Mouse (Mus musculus): ENCODE results near the gene Slc7a5. TPM values are rescaled to one million over a fixed set of nuclear protein-coding genes. Genes with fewer than 3 reads are reported as not detected.

Gene Slc7a5
- polyA plus RNA-seq, 1 experiment from 2014 or later: 19.8 TPM

GRCm38 (mm10) chr8:121931571-121931970, 24.1 kb upstream of the Slc7a5 start:
- no peak overlapping the region for H3K4me2 ChIP-seq (ENCODE audit: low read depth, low read length)
- H3K27me3 ChIP-seq (ENCODE audit: control insufficient read depth, insufficient read depth, low read length): no peaks in the 10 kb centered on the region
- peaks cover 6% of the 10 kb centered on the region; the same call in 1 of the 2 replicates for H3K4me1 ChIP-seq (ENCODE audit: control insufficient read depth, insufficient read depth, low read length)
- no peak overlapping the region for H3K9ac ChIP-seq (ENCODE audit: low read length)
- no peak overlapping the region for H3K4me3 ChIP-seq (replicated peaks; ENCODE audit: low read length)
- ATAC-seq (ENCODE audit: insufficient read depth, low FRiP score): no peak
- H3K36me3 ChIP-seq (ENCODE audit: control insufficient read depth, insufficient read depth, low read length): no peaks in the 10 kb centered on the region
- no peaks in the 10 kb centered on the region for H3K9me3 ChIP-seq (replicated peaks; ENCODE audit: control insufficient read depth, low read length)
- WGBS: 79% methylated on average over 7 of the region's 7 CpGs
- no peak overlapping the region for H3K27ac ChIP-seq (ENCODE audit: low read length)

DNA sequence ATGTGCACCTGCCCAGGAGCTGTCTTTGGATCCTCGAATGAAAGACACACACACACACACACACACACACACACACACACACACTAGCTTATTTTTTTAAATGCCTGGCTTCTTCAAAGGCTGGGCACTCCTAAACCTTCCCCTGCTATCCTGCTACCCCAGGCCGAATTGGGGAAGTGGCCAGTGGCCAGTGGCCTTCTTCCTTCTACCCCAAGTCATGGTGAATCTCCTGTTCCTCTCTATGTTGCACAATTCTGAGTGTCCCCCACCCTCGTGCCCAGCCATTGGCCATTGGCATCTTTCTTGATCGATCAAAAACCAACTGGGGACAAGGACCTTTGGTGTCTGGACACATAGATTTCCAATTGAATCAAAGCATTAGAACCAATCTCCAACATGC, 22.6 kb upstream of the Slc7a5 start:
- Histone ChIP-seq H3K9ac (ENCODE audit: low read length) (no peak overlapping the region), H3K27ac (ENCODE audit: low read length) (no peak overlapping the region), H3K36me3 (ENCODE audit: control insufficient read depth, insufficient read depth, low read length) (no peaks in the 10 kb centered on the region), H3K4me3 (replicated peaks; ENCODE audit: low read length) (no peak overlapping the region), H3K9me3 (replicated peaks; ENCODE audit: control insufficient read depth, low read length) (no peaks in the 10 kb centered on the region), H3K27me3 (ENCODE audit: control insufficient read depth, insufficient read depth, low read length) (no peaks in the 10 kb centered on the region), H3K4me1 (ENCODE audit: control insufficient read depth, insufficient read depth, low read length) (no peaks in the 10 kb centered on the region), H3K4me2 (ENCODE audit: low read depth, low read length) (no peak overlapping the region)
- 76% methylated on average over 4 of the region's 4 CpGs for WGBS
- ATAC-seq (ENCODE audit: insufficient read depth, low FRiP score): no peak

- H3K36me3 ChIP-seq (ENCODE audit: control insufficient read depth, insufficient read depth, low read length): no peaks in the 10 kb centered on the region
- no peak overlapping the region for H3K4me2 ChIP-seq (ENCODE audit: low read depth, low read length)
- H3K27me3 ChIP-seq (ENCODE audit: control insufficient read depth, insufficient read depth, low read length): no peaks in the 10 kb centered on the region
- no peaks in the 10 kb centered on the region for H3K9me3 ChIP-seq (replicated peaks; ENCODE audit: control insufficient read depth, low read length)
- H3K9ac ChIP-seq (ENCODE audit: low read length): no peak overlapping the region
- 33% methylated on average over 8 of the region's 8 CpGs for WGBS
- H3K4me3 ChIP-seq (replicated peaks; ENCODE audit: low read length): no peak overlapping the region
- peak; percentile 70; the same call in 1 of the 2 replicates for ATAC-seq (ENCODE audit: insufficient read depth, low FRiP score)
- H3K4me1 ChIP-seq (ENCODE audit: control insufficient read depth, insufficient read depth, low read length): 0 out of 2 replicates have a peak, but pooled peaks cover under 1% of the 10 kb centered on the region
- H3K27ac ChIP-seq (ENCODE audit: low read length): no peak overlapping the region
These were observed 19.8 kb upstream of the Slc7a5 start for GRCm38 (mm10) chr8:121927316-121927715.

- ATAC-seq (ENCODE audit: insufficient read depth, low FRiP score): no peak
- 58% methylated on average over 8 of the region's 8 CpGs for WGBS
These were observed 18.8 kb upstream of the Slc7a5 start for GRCm38 (mm10) chr8:121926266-121926665.

DNA sequence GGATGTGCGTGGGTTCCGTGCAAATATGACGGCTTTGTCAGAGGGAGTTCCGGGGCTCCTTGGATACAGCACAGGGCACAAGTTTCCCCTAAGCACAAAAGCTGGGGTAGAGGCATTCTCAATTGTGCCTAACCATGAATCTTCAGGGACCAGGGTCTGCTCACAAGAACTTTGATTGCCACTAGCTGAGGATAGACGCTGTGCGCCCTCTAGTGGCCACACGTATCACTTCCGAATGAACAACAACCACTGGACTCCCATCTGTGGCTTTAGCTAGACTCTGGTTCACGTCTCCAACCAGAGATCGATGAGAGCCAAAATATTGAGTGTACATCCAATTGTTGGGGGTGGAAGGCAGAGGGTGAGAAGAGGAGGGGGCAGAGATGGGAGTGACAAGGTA, 18.1 kb upstream of the Slc7a5 start:
- Histone ChIP-seq H3K9me3 (replicated peaks; ENCODE audit: control insufficient read depth, low read length) (no peaks in the 10 kb centered on the region), H3K4me3 (replicated peaks; ENCODE audit: low read length) (no peak overlapping the region)
- WGBS: 31% methylated on average over 10 of the region's 10 CpGs

More at GRCm38 (mm10) chr8:121926266-121926665, 18.8 kb upstream of the Slc7a5 start:
- Histone ChIP-seq H3K9me3 (replicated peaks; ENCODE audit: control insufficient read depth, low read length) (no peaks in the 10 kb centered on the region), H3K27me3 (ENCODE audit: control insufficient read depth, insufficient read depth, low read length) (no peaks in the 10 kb centered on the region), H3K4me3 (replicated peaks; ENCODE audit: low read length) (no peak overlapping the region), H3K27ac (ENCODE audit: low read length) (no peak overlapping the region), H3K4me1 (ENCODE audit: control insufficient read depth, insufficient read depth, low read length) (peaks cover 11% of the 10 kb centered on the region), H3K4me2 (ENCODE audit: low read depth, low read length) (no peak overlapping the region), H3K36me3 (ENCODE audit: control insufficient read depth, insufficient read depth, low read length) (no peaks in the 10 kb centered on the region), H3K9ac (ENCODE audit: low read length) (no peak overlapping the region)

DNA sequence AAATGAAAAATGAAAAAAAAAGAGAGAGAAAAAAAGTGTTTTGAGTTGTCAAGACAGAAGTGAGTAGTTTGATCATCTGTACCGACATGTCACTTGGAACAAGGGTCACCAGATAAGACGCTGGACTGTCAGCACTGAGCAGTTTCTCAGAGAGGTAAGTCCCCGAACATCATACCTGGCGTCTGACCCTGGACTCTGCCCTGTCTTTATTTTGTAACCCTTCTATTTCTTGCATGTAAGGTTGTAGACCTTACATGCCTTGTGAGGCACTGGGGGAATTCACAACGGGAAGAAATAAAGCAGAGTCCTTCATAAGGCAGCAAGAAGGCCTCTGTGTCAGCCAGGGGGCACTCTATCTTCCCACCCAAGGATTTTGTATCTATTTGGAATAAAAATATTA, 17.2 kb upstream of the Slc7a5 start:
- Histone ChIP-seq H3K27ac (ENCODE audit: low read length) (no peak overlapping the region), H3K4me2 (ENCODE audit: low read depth, low read length) (no peak overlapping the region), H3K27me3 (ENCODE audit: control insufficient read depth, insufficient read depth, low read length) (no peaks in the 10 kb centered on the region), H3K9ac (ENCODE audit: low read length) (no peak overlapping the region), H3K4me1 (ENCODE audit: control insufficient read depth, insufficient read depth, low read length) (peaks cover 11% of the 10 kb centered on the region), H3K36me3 (ENCODE audit: control insufficient read depth, insufficient read depth, low read length) (no peaks in the 10 kb centered on the region), H3K9me3 (replicated peaks; ENCODE audit: control insufficient read depth, low read length) (no peaks in the 10 kb centered on the region), H3K4me3 (replicated peaks; ENCODE audit: low read length) (no peak overlapping the region)
- 82% methylated on average over 5 of the region's 5 CpGs for WGBS
- no peak for ATAC-seq (ENCODE audit: insufficient read depth, low FRiP score)

More for the DNA sequence above, 18.1 kb upstream of the Slc7a5 start:
- Histone ChIP-seq H3K4me1 (ENCODE audit: control insufficient read depth, insufficient read depth, low read length) (peaks cover 11% of the 10 kb centered on the region), H3K36me3 (ENCODE audit: control insufficient read depth, insufficient read depth, low read length) (no peaks in the 10 kb centered on the region), H3K27me3 (ENCODE audit: control insufficient read depth, insufficient read depth, low read length) (no peaks in the 10 kb centered on the region), H3K4me2 (ENCODE audit: low read depth, low read length) (no peak overlapping the region), H3K27ac (ENCODE audit: low read length) (no peak overlapping the region), H3K9ac (ENCODE audit: low read length) (no peak overlapping the region)
- no peak for ATAC-seq (ENCODE audit: insufficient read depth, low FRiP score)

- peak; percentile 82 for ATAC-seq (ENCODE audit: insufficient read depth, low FRiP score)
- Histone ChIP-seq H3K9me3 (replicated peaks; ENCODE audit: control insufficient read depth, low read length) (no peaks in the 10 kb centered on the region), H3K9ac (ENCODE audit: low read length) (0 out of 2 replicates have a peak overlapping the region, but pooled peaks have one; percentile 19), H3K27ac (ENCODE audit: low read length) (peak overlapping the region; percentile 72), H3K27me3 (ENCODE audit: control insufficient read depth, insufficient read depth, low read length) (no peaks in the 10 kb centered on the region), H3K36me3 (ENCODE audit: control insufficient read depth, insufficient read depth, low read length) (no peaks in the 10 kb centered on the region), H3K4me1 (ENCODE audit: control insufficient read depth, insufficient read depth, low read length) (peaks cover 11% of the 10 kb centered on the region), H3K4me2 (ENCODE audit: low read depth, low read length) (no peak overlapping the region), H3K4me3 (replicated peaks; ENCODE audit: low read length) (no peak overlapping the region)
- 24% methylated on average over 8 of the region's 8 CpGs for WGBS
These were observed 14.6 kb upstream of the Slc7a5 start for GRCm38 (mm10) chr8:121922101-121922500.

GRCm38 (mm10) chr8:121921582-121921981, 14.1 kb upstream of the Slc7a5 start:
- peak overlapping the region; percentile 19; the same call in 1 of the 2 replicates for H3K9ac ChIP-seq (ENCODE audit: low read length)
- H3K27ac ChIP-seq (ENCODE audit: low read length): peak overlapping the region; percentile 72
- 78% methylated on average over 8 of the region's 8 CpGs for WGBS

GRCm38 (mm10) chr8:121919731-121920130, 12.2 kb upstream of the Slc7a5 start:
- Histone ChIP-seq H3K9me3 (replicated peaks; ENCODE audit: control insufficient read depth, low read length) (no peaks in the 10 kb centered on the region), H3K27me3 (ENCODE audit: control insufficient read depth, insufficient read depth, low read length) (no peaks in the 10 kb centered on the region), H3K4me2 (ENCODE audit: low read depth, low read length) (no peak overlapping the region), H3K27ac (ENCODE audit: low read length) (no peak overlapping the region), H3K4me3 (replicated peaks; ENCODE audit: low read length) (no peak overlapping the region), H3K4me1 (ENCODE audit: control insufficient read depth, insufficient read depth, low read length) (peaks cover 11% of the 10 kb centered on the region), H3K9ac (ENCODE audit: low read length) (no peak overlapping the region), H3K36me3 (ENCODE audit: control insufficient read depth, insufficient read depth, low read length) (no peaks in the 10 kb centered on the region)
- no peak for ATAC-seq (ENCODE audit: insufficient read depth, low FRiP score)
- WGBS: 34% methylated on average over 3 of the region's 3 CpGs

More at GRCm38 (mm10) chr8:121921582-121921981, 14.1 kb upstream of the Slc7a5 start:
- H3K9me3 ChIP-seq (replicated peaks; ENCODE audit: control insufficient read depth, low read length): no peaks in the 10 kb centered on the region
- no peak for ATAC-seq (ENCODE audit: insufficient read depth, low FRiP score)
- no peaks in the 10 kb centered on the region for H3K27me3 ChIP-seq (ENCODE audit: control insufficient read depth, insufficient read depth, low read length)
- no peak overlapping the region for H3K4me2 ChIP-seq (ENCODE audit: low read depth, low read length)
- no peak overlapping the region for H3K4me3 ChIP-seq (replicated peaks; ENCODE audit: low read length)
- H3K36me3 ChIP-seq (ENCODE audit: control insufficient read depth, insufficient read depth, low read length): no peaks in the 10 kb centered on the region
- H3K4me1 ChIP-seq (ENCODE audit: control insufficient read depth, insufficient read depth, low read length): peaks cover 11% of the 10 kb centered on the region

All from stomach, embryonic 16.5 days (tissue).